Mouse (Mus musculus) ovary, postnatal 14 days (tissue): ENCODE data around the gene Scnm1.
A peak's percentile ranks its signal among the peaks of the same experiment; 100 is the strongest.
"Not testable (repeated sequence)": the region's sequence is repeated elsewhere in the genome, so short reads cannot be mapped to it uniquely, and the experiment has no call there.

Source experiments
- DNase-seq: peaks from one replicate; pipeline ENCODE4 v3.0.0; 2022; ENCODE audit warnings: low spot score

Scnm1 gene

GRCm38 (mm10) chr3:95107308-95107707 is 26.5 kb downstream of the Scnm1 start:
- not testable (repeated sequence) for DNase-seq

- DNase-seq = peak; percentile 87
Observed at GRCm38 (mm10) chr3:95106338-95107117, 27.3 kb downstream of the Scnm1 start, which contains the start of gene Pip5k1a. Pip5k1a (minus strand) TSS chr3:95106930.

GRCm38 (mm10) chr3:95105586-95106337 is 28.0 kb downstream of the Scnm1 start:
- no peak for DNase-seq

GRCm38 (mm10) chr3:95105121-95105520 is 28.7 kb downstream of the Scnm1 start:
- DNase-seq = no peak

- DNase-seq = no peak
Observed at GRCm38 (mm10) chr3:95100854-95101253, 33.0 kb downstream of the Scnm1 start.

- DNase-seq = no peak
Observed at GRCm38 (mm10) chr3:95088071-95088470, 45.7 kb downstream of the Scnm1 start.
